Mouse (Mus musculus): ENCODE data around the gene Akap2. TPM values are rescaled to one million over a fixed set of nuclear protein-coding genes. Genes with fewer than 3 reads are reported as not detected.

The Akap2 gene
- total RNA-seq (2021): 10 to 100 TPM; 41.5 to 44.8 TPM
- long read RNA-seq, experiment 1, partial matches to known transcripts: 0 of 14 reads
- long read RNA-seq, experiment 1, other reads (novel, unspliced or antisense): 14 of 14 reads
- long read RNA-seq, experiment 2, full-length matches to known transcripts: 2 of 10 reads
- long read RNA-seq, experiment 2, partial matches to known transcripts: 0 of 10 reads
- long read RNA-seq, experiment 2, other reads (novel, unspliced or antisense): 8 of 10 reads

- no peak within 1 kb of the TSS for H3K27ac ChIP-seq
- H3K4me3 ChIP-seq: no peak within 1 kb of the TSS
- TF ChIP-seq CTCF (IDR thresholded peaks at IDR 0.05): no peak
- DNase-seq (ENCODE audit: extremely low spot score in 1 of 2, low spot score in 2 of 2): no peak
- intact Hi-C loops (cut with DNase I): no loop called here
Measured at GRCm38 (mm10) chr4:57717354-57717753, at the start of gene Akap2. TSS of gene Akap2 (plus strand) at chr4:57717657.

DNA sequence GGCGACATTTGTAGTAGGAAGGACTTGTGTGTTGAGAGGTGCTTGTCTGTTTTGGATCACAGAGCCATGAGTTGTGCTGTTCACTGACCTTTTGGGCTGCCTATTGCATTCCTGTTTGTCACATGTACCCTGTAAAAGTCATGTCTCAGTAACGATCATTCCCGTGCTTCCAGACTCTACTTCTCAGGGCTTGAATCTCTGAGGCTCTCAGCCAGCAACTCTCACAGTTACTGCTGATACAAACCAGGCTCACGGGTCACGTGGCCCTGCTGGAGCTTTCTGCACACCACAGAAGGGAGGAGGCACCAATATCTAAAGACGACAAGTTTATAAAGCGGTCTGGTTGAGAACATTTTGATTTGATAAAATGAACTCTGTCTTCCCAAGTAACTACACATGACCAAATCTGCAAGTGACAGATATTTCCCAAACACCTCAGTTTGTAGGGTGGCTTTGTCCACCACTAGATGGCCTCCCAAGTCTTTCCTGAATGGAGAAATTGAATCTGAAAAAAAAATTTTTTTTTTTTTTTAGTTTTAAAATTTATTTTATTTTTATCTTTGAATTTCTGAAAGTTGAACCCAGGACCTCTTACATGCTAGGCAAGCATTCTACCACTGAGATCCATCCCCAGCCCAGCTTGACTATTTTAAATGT is 46.5 kb upstream of the Akap2 start:
- H3K4me3 ChIP-seq: no peak overlapping the region
- H3K27ac ChIP-seq: no peak overlapping the region
- TF ChIP-seq CTCF (IDR thresholded peaks at IDR 0.05): peak; percentile 81
- no peak for DNase-seq (ENCODE audit: extremely low spot score in 1 of 2, low spot score in 2 of 2)
- intact Hi-C loops (cut with DNase I): loop anchor here (5.0 kb wide), 1 partner anchor 406 kb away; no protein-coding TSS in a partner anchor

DNA sequence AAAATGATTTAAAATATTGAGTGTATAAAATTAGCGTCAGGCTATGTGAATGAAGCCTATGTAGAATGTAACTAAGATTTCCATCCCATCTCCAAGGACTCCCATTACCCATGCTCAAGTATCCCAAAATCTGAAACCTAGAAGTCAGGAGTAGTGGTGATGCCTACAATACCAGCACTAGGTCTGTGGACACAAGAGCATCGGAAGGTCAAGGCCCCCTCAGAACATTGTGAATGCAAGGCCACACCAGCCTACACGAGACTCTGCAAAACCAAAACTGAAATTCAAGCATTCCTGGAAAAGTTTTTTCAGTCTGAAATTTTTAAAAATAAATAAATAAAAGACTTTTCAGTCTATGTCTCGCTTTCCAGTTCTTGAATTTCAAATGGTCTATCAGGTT is 44.9 kb upstream of the Akap2 start:
- no peak for TF ChIP-seq CTCF (IDR thresholded peaks at IDR 0.05)
- H3K4me3 ChIP-seq: no peak overlapping the region
- intact Hi-C loops (cut with DNase I): loop anchor here (2.0 to 5.0 kb wide), 3 partner anchors 208 to 405 kb away; no protein-coding TSS in a partner anchor
- no peak for DNase-seq (ENCODE audit: extremely low spot score in 1 of 2, low spot score in 2 of 2)
- no peak overlapping the region for H3K27ac ChIP-seq

GRCm38 (mm10) chr4:57672996-57673906 is 44.2 kb upstream of the Akap2 start:
- peak; percentile 82 to 91 for DNase-seq (ENCODE audit: extremely low spot score in 1 of 2, low spot score in 2 of 2)
- TF ChIP-seq CTCF (IDR thresholded peaks at IDR 0.05): peak; percentile 99
- intact Hi-C loops (cut with DNase I): loop anchor here (1.0 to 5.0 kb wide), 4 partner anchors 115 to 404 kb away; no protein-coding TSS in a partner anchor
- peak overlapping the region; percentile 75; the same call in 1 of the 2 replicates for H3K27ac ChIP-seq
- no peak overlapping the region for H3K4me3 ChIP-seq

- Histone ChIP-seq H3K4me3 (no peak overlapping the region), H3K27ac (no peak overlapping the region)
- no peak for DNase-seq (ENCODE audit: extremely low spot score in 1 of 2, low spot score in 2 of 2)
- intact Hi-C loops (cut with DNase I): loop anchor here (5.0 kb wide), 1 partner anchor 403 kb away; no protein-coding TSS in a partner anchor
- no peak for TF ChIP-seq CTCF (IDR thresholded peaks at IDR 0.05)
Measured at GRCm38 (mm10) chr4:57674351-57674750, 43.1 kb upstream of the Akap2 start.

GRCm38 (mm10) chr4:57675387-57675786 is 42.1 kb upstream of the Akap2 start:
- DNase-seq (ENCODE audit: extremely low spot score in 1 of 2, low spot score in 2 of 2): no peak
- Histone ChIP-seq H3K4me3 (no peak overlapping the region), H3K27ac (no peak overlapping the region)
- intact Hi-C loops (cut with DNase I): no loop called here
- TF ChIP-seq CTCF (IDR thresholded peaks at IDR 0.05): no peak

GRCm38 (mm10) chr4:57677916-57678315 is 39.5 kb upstream of the Akap2 start:
- H3K27ac ChIP-seq: no peak overlapping the region
- H3K4me3 ChIP-seq: no peak overlapping the region
- intact Hi-C loops (cut with DNase I): no loop called here
- DNase-seq (ENCODE audit: extremely low spot score in 1 of 2, low spot score in 2 of 2): no peak
- TF ChIP-seq CTCF (IDR thresholded peaks at IDR 0.05): no peak

DNA sequence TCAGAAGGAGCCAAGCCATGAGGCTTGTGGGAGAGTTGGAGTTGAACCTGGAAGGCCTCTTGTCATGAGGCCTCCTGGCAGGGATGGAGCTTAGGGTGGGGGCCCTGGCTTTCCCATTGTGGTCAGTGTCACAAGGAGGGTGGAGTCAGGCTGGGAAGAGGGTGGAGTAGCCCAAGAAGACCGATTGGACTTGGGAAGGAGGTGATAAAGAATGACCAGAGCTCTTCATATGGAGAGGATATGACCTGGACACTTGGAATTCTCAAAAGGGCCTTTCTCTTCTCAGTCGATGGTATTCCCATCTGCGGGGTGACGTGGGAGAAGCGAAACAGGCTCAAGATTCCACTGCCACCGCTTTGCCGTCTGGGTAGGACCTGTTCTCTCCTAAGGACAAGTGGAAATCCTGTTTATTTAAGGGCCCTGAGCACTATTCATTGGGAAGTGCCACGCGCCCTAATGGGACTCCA is 38.4 kb upstream of the Akap2 start:
- H3K27ac ChIP-seq: no peak overlapping the region
- intact Hi-C loops (cut with DNase I): no loop called here

DNA sequence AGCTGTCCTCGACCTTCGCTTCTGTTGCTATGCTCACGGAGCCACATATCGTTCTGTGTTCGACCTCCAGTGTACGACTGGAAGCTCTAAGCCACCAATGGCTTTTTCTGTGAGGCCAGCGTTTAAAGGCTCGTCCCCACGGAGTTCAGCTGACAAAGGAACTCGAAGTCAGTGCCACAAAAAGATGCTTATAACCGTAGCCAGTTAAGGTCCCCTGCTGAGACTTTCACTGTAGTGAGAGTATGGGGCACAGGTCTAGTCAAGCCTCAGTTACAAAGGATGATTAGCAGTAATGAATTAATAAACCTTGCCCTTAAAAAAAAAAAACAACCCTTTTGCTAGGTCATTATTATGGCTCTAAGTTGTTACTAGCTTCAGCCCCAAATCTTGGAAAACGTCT is 37.3 kb upstream of the Akap2 start:
- intact Hi-C loops (cut with DNase I): no loop called here
- Histone ChIP-seq H3K27ac (no peak overlapping the region), H3K4me3 (no peak overlapping the region)
- no peak for DNase-seq (ENCODE audit: extremely low spot score in 1 of 2, low spot score in 2 of 2)
- no peak for TF ChIP-seq CTCF (IDR thresholded peaks at IDR 0.05)

More for the DNA sequence above, 38.4 kb upstream of the Akap2 start:
- H3K4me3 ChIP-seq: no peak overlapping the region
- DNase-seq (ENCODE audit: extremely low spot score in 1 of 2, low spot score in 2 of 2): no peak
- no peak for TF ChIP-seq CTCF (IDR thresholded peaks at IDR 0.05)

DNA sequence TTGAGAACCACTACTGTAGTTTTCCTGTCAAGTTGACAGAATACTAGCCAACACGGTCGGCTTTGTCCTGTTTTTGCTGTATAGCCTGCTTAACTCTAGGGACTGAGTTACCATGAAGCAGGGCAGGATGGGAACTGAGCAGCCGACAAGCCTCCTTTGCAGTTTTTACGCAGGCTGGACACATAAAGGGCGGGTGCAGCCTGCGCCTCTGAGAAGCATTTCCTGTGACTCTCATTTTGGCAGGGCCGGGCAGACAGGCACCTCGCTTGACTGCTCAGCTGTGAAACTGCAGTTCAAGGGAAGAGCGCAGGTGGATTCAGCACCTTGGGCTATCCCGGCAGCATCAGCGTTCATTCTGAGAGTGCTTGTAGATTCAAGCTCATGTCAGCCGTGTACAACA is 35.9 kb upstream of the Akap2 start:
- no peak for TF ChIP-seq CTCF (IDR thresholded peaks at IDR 0.05)
- H3K4me3 ChIP-seq: no peak overlapping the region
- no peak for DNase-seq (ENCODE audit: extremely low spot score in 1 of 2, low spot score in 2 of 2)
- intact Hi-C loops (cut with DNase I): no loop called here
- no peak overlapping the region; the same call in 1 of the 2 replicates for H3K27ac ChIP-seq

DNA sequence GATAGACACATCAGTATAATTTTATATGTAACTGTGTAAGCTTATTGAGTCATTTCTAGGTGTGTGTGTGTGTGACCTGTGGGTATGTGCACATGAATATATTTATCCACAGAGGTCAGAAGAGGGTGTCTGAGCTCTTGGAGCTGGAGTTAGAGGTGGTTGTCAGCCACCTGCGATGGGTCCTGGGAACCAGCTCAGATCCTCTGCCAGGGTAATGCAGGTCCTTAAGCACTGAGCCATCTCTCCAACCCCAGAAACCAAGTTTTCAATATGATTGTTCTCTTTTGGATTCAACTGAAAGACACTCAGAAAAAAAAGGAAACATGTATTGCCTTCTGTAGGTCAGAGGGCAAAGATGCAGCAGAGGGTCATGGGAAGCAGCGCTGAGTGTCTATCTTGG is 35.1 kb upstream of the Akap2 start:
- intact Hi-C loops (cut with DNase I): no loop called here
- peak overlapping the region; percentile 15; the same call in 1 of the 2 replicates for H3K27ac ChIP-seq
- no peak for DNase-seq (ENCODE audit: extremely low spot score in 1 of 2, low spot score in 2 of 2)
- no peak for TF ChIP-seq CTCF (IDR thresholded peaks at IDR 0.05)
- H3K4me3 ChIP-seq: no peak overlapping the region

Data from left cerebral cortex, adult 2 months (tissue).